Mouse (Mus musculus) forebrain, embryonic 11.5 days (tissue): ENCODE measurements at regions not wholly inside any gene's neighbourhood (a gene's known extent, or its start where the extent isn't known, plus 50 kb on each side); places are given as distances from the start of the nearest gene placed in this dataset.

ENCODE experiments used
- ATAC-seq: fragments of 200-750 bp; cut with Nextera tagmentation; replicated peaks from 2 replicates; pipeline ENCODE4 v1.8.0; 2017; ENCODE audit warnings: moderate TSS enrichment; ENCODE audit not compliant: low FRiP score
- DNase-seq: peaks from one replicate; pipeline ENCODE4 v3.0.0-alpha.2; 2017; ENCODE audit warnings: low spot score
- H3K27ac ChIP-seq: fragments of 300-500 bp; sonication (generic); 2 replicates; pipeline ENCODE4 v1.5.1; 2014; ENCODE audit warnings: low read depth, low read length
- H3K27me3 ChIP-seq: fragments of 300-500 bp; sonication (generic); 2 replicates; pipeline ENCODE4 v1.6.1; 2014; ENCODE audit warnings: mild to moderate bottlenecking, low read length, mixed read lengths; ENCODE audit not compliant: control insufficient read depth, insufficient read depth
- H3K36me3 ChIP-seq: fragments of 300-500 bp; sonication (generic); 2 replicates; pipeline ENCODE4 v1.6.1; 2014; ENCODE audit warnings: mild to moderate bottlenecking, low read length, moderate library complexity, mixed read lengths; ENCODE audit not compliant: control insufficient read depth, insufficient read depth
- H3K4me1 ChIP-seq: fragments of 300-500 bp; sonication (generic); replicated peaks from 2 replicates; pipeline ENCODE4 v1.6.1; 2014; ENCODE audit warnings: low read length, mixed read lengths; ENCODE audit not compliant: control insufficient read depth, insufficient read depth
- H3K4me2 ChIP-seq: fragments of 300-500 bp; sonication (generic); 2 replicates; pipeline ENCODE4 v1.6.1; 2014; ENCODE audit warnings: low read depth, mild to moderate bottlenecking, low read length, moderate library complexity, mixed read lengths; ENCODE audit not compliant: severe bottlenecking
- H3K4me3 ChIP-seq: fragments of 300-500 bp; sonication (generic); 2 replicates; pipeline ENCODE4 v1.5.1; 2014; ENCODE audit warnings: low read depth, low read length
- H3K9ac ChIP-seq: fragments of 300-500 bp; sonication (generic); 2 replicates; pipeline ENCODE4 v1.6.1; 2014; ENCODE audit warnings: low read length
- H3K9me3 ChIP-seq: fragments of 300-500 bp; sonication (generic); 2 replicates; pipeline ENCODE4 v1.6.1; 2016; ENCODE audit warnings: low read length, mixed read lengths; ENCODE audit not compliant: control insufficient read depth
- WGBS: fragments of 180-500 bp; shearing (Covaris S2); extraction: QIAGEN DNeasy Blood & Tissue Kit; methylation state at CpG from one replicate; pipeline ENCODE4 v1.1.7; 2014; 5-methylcytosine and 5-hydroxymethylcytosine counted together

DNA sequence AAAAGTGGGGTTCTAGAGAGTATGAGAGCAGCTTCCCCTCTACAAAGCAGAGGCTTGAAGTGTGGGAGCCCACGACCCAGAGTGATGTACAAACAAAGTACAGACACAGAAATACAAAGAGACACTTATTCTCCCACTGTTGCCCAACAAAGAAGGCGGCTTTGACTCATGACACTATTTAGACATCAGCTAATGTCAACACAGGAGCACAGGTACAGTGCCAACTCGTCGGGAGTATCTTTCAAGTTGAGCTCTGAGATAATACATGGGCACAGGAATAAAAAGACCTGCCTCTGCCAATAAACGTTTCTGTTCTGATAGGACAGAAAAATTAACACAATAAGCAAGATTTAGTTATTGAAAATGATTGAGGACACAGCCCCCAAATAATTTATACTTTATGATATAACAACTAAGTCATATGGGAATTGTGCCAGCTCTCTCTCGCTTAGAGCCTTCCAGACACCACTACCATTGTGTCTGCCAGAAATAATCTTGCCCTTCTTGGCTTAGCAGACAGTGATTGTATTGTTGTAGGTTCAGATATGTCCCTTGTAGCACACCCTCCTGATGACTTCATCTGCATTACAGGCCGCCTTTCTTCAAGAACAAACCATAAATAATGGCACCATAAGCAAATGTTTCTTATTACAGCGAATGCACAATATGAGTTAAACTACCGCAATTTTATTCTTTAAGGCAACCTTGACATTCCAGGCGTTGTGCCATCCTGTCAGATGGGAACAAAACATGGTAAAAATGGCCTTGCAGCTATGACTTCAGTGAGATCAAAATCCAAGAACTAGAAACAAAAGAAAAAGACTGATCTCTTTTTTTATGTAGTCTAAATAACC is 561.1 kb downstream of the Adgrl2 start:
- Histone ChIP-seq H3K4me1 (no peaks in the 10 kb centered on the region; the same call in 1 of the 2 replicates), H3K27me3 (no peaks in the 10 kb centered on the region), H3K9ac (no peak overlapping the region), H3K27ac (no peak overlapping the region), H3K4me3 (no peak overlapping the region), H3K36me3 (no peaks in the 10 kb centered on the region), H3K9me3 (no peaks in the 10 kb centered on the region), H3K4me2 (no peak overlapping the region)
- 86% methylated on average over 10 of the region's 10 CpGs for WGBS
- DNase-seq (no peak), ATAC-seq (no peak)

DNA sequence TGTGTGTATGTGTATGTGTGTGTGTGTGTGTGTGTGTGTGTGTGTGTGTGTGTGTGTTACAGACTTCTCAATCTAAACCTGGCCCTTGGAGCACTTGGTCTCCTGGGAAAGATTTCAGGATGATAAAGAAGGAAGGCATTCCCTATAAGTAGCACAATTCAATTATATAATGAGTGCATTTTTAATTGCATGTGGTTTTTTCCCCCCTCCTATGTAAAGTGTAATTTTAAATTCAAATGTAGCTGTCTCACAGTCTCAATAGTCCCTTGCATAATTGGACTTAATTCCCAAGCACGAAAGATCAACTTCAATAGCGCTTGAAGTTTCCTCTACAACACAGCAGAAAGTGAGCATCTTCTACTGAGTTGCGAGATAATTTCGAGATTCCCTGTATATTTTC is 566.3 kb downstream of the Adgrl2 start:
- Histone ChIP-seq H3K27me3 (no peaks in the 10 kb centered on the region), H3K27ac (no peak overlapping the region), H3K4me3 (no peak overlapping the region), H3K4me1 (no peaks in the 10 kb centered on the region; the same call in 1 of the 2 replicates), H3K36me3 (no peaks in the 10 kb centered on the region), H3K4me2 (no peak overlapping the region), H3K9me3 (no peaks in the 10 kb centered on the region), H3K9ac (no peak overlapping the region)
- ATAC-seq: no peak; the same call in 1 of the 2 replicates
- no peak for DNase-seq
- 74% methylated on average over 4 of the region's 4 CpGs for WGBS

- Histone ChIP-seq H3K4me3 (no peak overlapping the region), H3K4me2 (no peak overlapping the region), H3K27me3 (no peaks in the 10 kb centered on the region), H3K27ac (no peak overlapping the region), H3K4me1 (no peaks in the 10 kb centered on the region; the same call in 1 of the 2 replicates), H3K9me3 (no peaks in the 10 kb centered on the region), H3K36me3 (no peaks in the 10 kb centered on the region), H3K9ac (no peak overlapping the region)
- ATAC-seq (no peak), DNase-seq (no peak)
- 91% methylated on average over 1 of the region's 1 CpGs for WGBS
Measured at GRCm38 (mm10) chr3:148423383-148423782, 567.0 kb downstream of the Adgrl2 start.

DNA sequence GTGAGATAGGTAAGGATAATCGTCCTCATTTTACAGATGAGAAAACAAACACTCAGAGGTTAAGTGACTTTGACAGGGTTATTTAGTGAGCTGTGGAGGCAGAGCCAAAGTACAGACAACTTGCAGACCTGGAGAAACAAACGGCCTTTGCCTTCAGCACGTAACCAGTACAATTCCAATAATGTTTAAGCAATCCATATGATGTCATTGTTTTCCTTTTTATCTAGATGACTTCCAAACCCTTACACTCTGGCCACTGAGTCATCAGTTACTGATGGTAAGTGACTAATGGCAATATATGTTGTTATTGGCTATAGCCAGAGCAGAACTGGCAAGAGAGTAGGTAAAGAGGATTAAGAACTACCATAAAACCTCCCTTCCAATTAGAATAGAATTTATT is 567.6 kb downstream of the Adgrl2 start:
- no peaks in the 10 kb centered on the region for H3K27me3 ChIP-seq
- H3K4me2 ChIP-seq: no peak overlapping the region
- WGBS: 78% methylated on average over 3 of the region's 3 CpGs
- no peaks in the 10 kb centered on the region for H3K36me3 ChIP-seq
- no peak overlapping the region for H3K4me3 ChIP-seq
- peaks cover 2% of the 10 kb centered on the region; the same call in 1 of the 2 replicates for H3K4me1 ChIP-seq
- DNase-seq (no peak), ATAC-seq (no peak)
- H3K27ac ChIP-seq: no peak overlapping the region
- H3K9ac ChIP-seq: no peak overlapping the region
- no peaks in the 10 kb centered on the region for H3K9me3 ChIP-seq

DNA sequence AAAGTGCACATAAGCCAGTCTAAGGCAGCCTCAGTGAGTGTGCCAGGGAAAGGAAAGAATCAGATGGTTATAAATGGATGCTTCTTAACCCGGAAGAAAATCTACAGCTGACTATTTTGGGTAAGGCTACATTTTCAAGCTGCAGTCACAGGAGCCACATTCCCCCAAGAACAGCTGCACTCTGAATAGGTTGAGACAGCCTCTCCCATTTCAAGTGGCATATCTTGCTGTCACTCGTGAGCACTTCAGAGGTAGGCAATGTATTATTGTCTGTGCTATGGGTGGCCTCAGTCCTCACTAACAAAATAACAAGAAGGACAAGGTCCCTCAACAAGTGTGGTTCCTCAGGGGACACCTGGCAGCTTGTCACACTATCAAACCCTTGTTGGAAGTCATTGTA is 568.1 kb downstream of the Adgrl2 start:
- Histone ChIP-seq H3K27ac (no peak overlapping the region), H3K4me3 (no peak overlapping the region), H3K9me3 (no peaks in the 10 kb centered on the region), H3K36me3 (no peaks in the 10 kb centered on the region), H3K4me1 (peaks cover 2% of the 10 kb centered on the region; the same call in 1 of the 2 replicates), H3K27me3 (no peaks in the 10 kb centered on the region), H3K4me2 (no peak overlapping the region), H3K9ac (no peak overlapping the region)
- no peak for ATAC-seq
- 73% methylated on average over 2 of the region's 2 CpGs for WGBS
- DNase-seq: no peak

- Histone ChIP-seq H3K4me3 (no peak overlapping the region), H3K9ac (no peak overlapping the region), H3K9me3 (no peaks in the 10 kb centered on the region), H3K4me2 (no peak overlapping the region), H3K27ac (no peak overlapping the region), H3K4me1 (0 out of 2 replicates have a peak, but pooled peaks cover 2% of the 10 kb centered on the region), H3K27me3 (no peaks in the 10 kb centered on the region), H3K36me3 (no peaks in the 10 kb centered on the region)
- WGBS: 90% methylated on average over 5 of the region's 5 CpGs
- DNase-seq (no peak), ATAC-seq (no peak)
Measured at GRCm38 (mm10) chr3:148420303-148420702, 570.1 kb downstream of the Adgrl2 start.

DNA sequence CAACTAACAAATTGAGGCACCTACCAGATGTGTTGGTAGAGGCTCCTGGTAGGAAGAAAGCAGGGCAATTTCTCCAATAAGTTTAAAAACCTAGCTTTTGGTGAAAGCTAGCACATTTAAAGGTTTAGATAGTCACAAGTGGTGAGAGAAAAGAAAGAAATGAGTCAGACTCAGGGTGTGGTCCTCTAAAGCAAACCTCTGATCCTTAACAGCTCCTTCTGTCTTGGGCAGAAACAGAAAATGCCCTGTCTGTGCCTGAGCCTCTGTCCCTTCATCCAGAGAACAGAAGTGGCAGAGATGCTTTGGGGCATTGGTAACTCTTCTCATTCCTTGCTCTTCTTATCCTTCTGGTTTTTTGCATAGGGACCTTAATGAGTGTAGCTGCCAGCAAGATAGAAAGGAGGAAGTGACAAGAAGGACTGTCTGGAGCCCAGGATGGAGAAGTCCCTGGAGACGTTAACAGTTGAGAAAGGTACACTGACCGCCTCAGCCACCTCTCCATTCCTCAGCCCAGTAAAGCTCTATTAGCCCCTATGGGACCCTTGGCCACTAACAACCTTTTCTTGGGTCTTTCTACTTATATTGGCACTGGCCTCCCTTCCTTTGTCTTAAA is 570.8 kb downstream of the Adgrl2 start:
- 92% methylated on average over 2 of the region's 2 CpGs for WGBS

GRCm38 (mm10) chr3:148418067-148418466 is 572.3 kb downstream of the Adgrl2 start:
- Histone ChIP-seq H3K4me1 (0 out of 2 replicates have a peak, but pooled peaks cover 2% of the 10 kb centered on the region), H3K9ac (no peak overlapping the region), H3K4me2 (peak overlapping the region; percentile 21; the same call in 1 of the 2 replicates), H3K36me3 (no peaks in the 10 kb centered on the region), H3K9me3 (no peaks in the 10 kb centered on the region), H3K27me3 (no peaks in the 10 kb centered on the region), H3K27ac (no peak overlapping the region), H3K4me3 (no peak overlapping the region)
- ATAC-seq: no peak
- no peak for DNase-seq
- 33% methylated on average over 6 of the region's 6 CpGs for WGBS

More for the DNA sequence above, 570.8 kb downstream of the Adgrl2 start:
- Histone ChIP-seq H3K4me1 (0 out of 2 replicates have a peak, but pooled peaks cover 2% of the 10 kb centered on the region), H3K27ac (no peak overlapping the region), H3K9me3 (no peaks in the 10 kb centered on the region), H3K9ac (no peak overlapping the region), H3K36me3 (no peaks in the 10 kb centered on the region), H3K4me3 (no peak overlapping the region), H3K4me2 (no peak overlapping the region), H3K27me3 (no peaks in the 10 kb centered on the region)
- DNase-seq: no peak
- no peak for ATAC-seq
